Mouse (Mus musculus) retina, adult 2 months (tissue): Measurements from ENCODE around the gene Pank1.
A peak's percentile ranks its signal among the peaks of the same experiment; 100 is the strongest.

Source experiments
- DNase-seq: peaks from one replicate; pipeline ENCODE4 v3.0.0-alpha.2; 2012; ENCODE audit warnings: low read depth, low spot score

The Pank1 gene

DNA sequence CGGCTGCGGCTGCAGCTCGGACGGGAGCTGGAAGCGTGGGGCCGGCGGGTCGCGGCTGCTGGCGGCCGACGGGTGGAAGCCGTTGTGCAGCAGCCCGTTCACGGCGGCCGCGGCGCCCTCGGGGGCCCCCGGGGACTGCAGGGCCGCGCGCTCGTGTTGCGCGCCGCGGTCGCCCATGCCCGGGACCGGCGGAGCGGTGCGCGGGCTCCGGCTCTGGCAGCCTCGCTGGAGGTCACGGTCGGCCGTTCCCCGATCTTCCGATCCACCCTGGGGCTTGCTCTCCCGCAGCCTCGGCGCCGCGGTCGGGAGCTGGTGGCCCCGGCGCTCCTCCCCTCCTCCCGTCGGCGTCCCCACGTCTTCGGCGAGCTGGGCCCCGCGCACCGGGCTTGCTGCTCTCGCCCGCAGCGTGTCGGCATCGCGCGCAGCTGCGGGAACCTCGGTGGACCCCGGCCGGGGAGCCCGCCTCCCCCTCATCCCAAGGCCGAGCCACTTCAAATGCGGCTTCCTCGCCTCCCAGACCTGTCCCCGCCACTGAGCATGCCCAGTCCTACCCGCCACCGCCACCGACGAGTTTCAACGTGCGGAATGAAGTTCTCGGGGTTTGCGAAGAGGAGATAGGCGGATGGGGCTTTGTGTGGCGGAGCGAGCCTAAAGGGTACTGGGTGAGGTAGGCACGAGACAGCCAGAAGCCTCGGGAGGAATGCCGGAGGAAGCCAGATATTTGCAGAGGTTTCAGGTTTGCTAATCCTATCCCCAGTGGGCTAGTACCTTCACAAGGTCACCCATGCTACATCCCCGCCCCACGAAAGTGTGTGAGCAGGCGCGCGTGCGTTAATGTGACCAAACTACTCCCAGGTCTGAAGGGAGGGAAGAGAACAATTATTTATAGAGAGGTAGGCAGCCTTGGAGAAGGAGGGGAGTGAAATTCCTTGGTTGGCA, at the start of gene Pank1:
Pank1 (minus strand) TSS at position 853 of the 939 bp plus-strand sequence.
- no peak for DNase-seq

DNA sequence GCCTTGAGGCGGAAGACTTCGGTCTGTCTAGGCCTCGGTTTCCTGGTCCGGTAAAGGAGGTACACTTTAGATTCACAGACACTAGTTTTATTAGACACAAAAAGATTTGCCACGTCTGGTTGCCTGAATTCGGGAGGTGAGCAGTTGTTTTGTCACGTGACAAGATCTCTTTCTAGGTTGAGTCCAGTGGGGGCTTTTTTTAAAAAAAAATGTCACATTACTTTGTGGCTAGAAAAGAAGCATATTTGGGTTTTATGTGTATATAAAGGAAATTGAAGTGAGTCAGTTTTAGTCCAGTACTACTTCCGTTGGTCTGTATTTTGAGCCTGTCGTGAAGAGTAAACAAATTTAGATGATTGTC, 43.3 kb upstream of the Pank1 start:
- DNase-seq: peak; percentile 2

DNA sequence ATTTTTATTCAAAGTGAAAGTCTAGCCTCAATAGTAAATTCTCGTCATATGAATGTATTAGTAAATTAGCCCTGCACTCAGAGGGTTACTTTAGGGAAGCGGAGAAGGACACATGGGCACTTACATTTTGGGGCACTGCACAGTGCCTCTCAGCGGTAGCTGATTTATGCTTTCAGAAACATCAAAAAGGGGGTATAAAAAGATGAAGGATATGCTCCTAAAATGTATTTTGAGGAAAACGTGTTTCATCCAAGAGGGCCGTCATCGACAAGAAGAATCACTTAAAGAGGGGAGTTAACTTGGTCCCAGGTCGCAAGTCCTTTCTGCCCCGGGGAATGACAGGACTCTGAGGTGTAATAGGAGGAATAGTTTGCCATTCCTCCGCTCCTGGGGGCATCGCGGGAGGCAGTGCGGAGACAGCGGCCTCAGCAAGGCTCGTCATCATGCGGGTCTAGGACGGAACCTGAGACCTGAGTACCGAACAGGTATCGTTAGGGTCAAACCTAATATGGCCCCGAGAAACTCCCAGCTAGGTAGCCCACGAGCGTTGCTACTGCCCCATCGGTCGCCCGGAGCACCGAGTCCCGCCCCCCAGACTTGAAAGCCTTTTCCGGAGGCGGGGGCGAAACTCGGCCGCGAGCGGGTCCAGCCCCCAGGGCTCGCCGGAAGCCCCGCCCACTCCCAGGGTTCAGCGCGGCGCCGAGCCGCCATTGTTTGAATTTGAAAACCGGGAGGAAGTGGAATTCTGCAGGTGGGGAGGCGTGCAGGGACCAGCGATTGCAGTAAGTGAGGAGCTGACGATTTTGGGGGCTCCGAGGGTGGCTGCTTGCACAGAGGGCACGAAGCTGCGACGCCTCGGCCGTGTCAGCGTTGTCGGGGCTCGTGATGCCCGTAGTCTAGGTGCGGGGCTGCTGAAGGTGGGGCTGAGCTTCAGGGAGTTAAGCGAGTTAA, 42.7 kb upstream of the Pank1 start, which contains the start of gene Kif20b:
Kif20b (plus strand) TSS at position 710 of the 951 bp plus-strand sequence.
- DNase-seq: peak; percentile 63

DNA sequence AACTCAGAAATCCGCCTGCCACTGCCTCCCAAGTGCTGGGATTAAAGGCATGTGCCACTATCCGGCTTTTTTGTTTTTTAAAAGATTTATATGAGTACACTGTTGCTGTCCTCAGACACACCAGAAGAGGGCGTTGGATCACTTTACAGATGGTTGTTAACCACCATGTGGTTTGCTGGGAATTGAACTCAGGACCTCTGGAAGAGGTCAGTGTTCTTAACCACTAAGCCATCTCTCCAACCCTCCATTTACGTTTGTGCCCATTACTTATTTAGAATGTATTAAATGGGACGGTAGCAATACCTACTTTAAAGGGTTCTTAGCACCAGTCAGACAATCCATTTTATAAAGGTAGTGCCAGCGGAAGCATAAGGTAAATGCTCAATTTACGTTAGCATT, 42.0 kb upstream of the Pank1 start:
- peak; percentile 2 for DNase-seq

DNA sequence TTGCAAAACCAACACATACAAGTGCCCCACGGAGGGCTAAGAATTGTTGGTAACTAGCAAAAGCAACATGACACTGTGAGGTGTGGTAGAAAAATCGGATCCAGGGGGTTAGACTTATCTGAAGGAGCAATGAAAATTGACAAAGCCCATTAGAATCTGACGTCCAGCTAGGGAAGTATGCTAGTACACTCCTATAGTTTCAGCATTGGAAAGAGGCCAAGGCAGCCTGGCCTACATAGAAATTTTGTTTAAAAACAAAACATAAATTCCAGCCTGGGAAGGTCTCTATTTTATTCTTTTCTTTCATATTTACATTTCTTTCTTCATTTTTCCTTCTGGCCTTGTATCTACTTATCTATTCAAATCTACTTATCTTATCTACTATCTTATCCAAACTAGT, 41.3 kb upstream of the Pank1 start:
- no peak for DNase-seq

DNA sequence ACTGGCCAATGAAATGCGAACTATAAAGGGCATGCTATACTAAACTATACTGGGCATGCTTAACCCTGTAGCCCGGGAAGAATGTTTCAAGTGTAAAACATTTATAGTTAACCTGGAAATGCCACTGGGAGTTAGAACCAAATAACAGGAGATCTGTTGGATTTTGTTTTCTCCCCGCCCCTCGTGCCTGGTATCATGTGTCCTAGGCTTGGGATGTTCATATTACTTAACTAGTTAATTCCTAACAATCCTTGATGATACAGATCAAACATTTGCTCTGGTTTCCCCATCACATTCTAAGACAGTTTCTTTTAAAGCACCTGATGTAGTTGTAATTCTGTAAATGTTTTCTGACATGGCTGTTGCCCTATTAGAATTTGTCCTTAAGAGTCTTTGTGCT, 40.8 kb upstream of the Pank1 start:
- DNase-seq: no peak

DNA sequence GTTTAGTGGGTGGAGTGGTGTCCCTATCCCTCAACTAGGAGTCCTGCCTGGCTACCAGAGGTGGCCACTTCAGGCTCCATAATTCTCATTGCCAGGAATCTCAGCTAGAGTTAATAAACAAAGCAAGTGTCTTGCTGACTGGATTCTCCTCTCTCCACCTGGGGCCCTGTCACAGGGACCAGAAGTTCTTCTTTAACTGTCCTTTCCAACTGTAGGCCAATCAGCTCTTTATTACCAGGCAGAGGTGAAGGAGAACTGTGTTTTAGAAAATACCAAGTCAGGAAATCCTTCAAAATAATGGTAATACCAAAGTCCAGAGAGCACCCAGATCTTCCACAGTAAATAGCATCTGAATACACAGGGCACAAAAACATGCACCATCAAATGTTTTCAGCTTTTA, 33.1 kb upstream of the Pank1 start:
- DNase-seq: no peak

DNA sequence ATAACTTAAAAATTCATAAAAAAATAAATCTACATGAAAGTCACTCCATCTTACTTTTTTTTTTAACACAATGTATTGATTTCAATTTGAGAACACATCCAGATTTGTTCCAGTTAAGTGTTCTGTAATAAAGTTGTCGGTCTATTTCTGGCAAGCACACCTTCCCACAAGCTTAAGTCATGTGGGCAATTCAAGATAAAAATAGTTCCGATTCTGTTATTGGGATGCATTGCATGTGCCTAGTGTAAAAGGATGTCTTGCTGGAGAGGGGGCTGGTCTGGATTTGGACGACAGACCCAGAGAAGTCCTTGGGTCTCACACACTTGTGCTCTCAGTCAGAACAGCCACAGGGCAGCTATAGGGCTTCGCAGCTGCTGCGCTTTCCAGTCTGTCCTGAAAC, 27.5 kb upstream of the Pank1 start:
- DNase-seq: no peak

DNA sequence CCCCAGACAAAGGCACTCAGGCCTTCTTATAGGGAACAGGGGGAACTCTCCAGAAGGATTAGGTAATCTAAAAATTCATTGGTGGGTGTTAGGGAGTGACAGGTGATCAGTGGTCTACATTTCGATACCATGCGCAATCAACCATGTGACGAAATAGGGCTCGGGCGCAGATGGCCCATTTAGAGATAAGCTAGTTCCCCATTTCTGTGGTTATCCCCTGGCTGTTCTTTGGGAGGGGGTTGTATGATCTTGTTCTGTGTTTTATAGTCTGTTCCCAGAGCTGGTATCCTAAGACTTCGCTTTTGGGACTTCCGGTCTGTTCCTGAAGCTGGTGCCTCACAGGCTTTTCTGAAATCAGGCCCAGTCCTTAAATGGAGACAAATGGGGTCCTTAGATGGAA, 26.2 kb upstream of the Pank1 start:
- no peak for DNase-seq

DNA sequence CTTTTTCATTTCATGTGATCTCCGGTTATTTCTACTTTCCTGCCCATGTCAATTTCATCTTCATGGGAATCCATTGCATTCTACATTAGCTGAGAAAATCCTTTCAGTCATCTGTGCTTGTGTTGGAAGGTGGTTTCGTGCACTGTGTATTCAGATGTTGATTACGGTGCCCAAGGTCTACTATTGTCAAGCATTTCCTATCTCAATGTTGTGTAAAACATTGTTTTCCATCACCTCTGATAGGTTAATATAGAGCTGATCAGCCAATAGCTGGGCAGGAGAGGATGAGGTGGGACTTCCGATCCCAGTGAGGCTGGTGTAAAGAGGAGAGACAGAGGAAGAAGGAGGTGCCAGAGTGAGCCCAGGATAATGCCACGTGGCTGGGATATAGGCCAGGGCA, 24.8 kb upstream of the Pank1 start:
- DNase-seq: no peak

DNA sequence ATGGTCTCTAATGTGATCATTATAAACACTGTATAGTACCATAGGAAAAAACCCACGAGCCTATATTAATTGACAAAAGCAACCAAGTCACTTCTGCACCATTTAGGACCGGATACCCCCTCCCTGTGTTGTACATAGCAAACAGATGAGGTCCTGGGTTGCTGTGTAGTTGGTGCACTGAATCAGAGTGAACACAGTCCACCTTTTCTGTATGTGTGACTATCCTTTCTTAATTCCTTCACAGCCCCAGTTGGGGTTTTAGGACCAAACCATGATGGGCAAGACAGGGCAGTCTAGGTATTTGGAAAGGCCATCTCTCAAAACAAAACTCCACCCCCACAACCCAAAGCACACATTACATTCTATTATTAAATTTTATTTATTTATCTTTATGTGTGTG, 22.5 kb upstream of the Pank1 start:
- DNase-seq: no peak

DNA sequence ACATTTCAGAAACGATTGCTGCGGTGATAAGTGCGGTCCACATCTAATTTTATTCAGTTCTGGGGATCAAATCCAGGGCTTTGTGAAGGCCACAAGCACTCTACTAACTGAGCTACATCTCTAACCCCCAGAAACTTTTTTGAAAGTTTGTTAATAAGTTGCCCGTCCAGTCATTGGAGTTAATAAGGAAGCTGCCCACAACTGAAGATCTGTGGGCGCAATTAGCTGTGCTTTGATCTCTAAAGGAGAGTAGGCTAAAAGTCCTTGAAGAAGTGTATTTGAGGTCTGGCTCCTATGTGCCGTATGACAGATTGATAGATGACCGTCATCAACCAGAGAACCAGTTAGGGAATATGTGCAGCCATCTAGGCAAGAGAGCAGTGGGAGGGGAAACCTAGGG, 22.0 kb upstream of the Pank1 start:
- no peak for DNase-seq

DNA sequence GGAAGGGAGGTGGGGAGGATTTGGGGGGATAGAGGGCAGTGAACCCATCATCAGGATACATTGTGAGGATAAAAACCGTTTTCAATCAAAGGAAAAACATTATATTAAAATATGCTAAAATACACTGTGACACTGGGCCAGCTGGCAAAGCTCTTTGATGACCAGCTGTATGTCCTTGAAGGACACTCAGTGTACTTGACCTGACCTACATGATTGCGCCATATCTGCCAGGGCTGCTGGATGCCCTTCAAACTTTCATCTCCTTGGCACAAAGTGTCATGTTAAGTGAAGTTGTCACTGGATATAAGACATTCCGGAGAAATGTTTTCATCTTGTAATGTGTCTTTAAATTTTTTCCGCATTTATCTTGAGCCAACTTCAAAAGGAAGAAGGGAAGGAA, 19.7 kb upstream of the Pank1 start:
- no peak for DNase-seq

DNA sequence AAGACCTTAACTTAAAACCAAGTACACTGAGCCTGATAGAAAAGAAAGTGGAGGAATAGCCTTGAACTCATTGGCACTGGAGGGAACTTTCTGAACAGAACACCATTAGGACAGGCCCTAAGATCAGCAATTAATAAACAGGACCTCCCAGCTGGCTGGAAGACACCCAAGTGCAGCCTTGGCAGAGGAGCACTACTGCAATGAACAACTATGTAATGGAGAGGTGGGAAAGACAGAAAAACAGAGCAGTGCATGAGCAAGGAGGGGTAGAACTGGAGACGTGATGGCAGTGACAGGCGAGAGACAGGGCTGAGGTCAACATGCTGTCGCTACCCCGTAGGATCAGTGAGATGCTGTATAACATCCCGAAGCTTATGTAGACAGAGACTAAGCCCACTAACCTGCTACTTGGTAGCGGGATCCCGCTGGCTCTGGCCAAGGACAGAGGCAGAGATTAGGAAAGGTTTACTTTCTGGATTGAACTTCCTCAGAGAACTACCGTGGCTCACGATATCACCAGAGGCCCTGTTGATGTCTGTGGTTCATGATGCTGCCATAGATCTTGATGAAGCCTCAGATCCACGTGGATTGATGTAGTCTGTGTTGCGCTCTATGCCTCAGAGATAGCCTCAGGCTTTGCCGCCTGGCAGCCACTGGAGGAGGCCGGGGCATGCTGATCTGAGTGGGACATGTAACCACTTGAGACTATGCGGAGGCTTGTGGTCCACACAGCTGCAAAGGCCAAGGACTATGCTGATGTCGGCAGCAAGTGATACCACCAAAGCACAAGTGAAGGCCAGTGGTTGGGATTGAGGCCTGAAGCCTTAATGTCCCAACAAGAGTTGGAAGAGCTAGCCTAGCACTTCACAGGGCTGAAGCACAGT, 18.1 kb upstream of the Pank1 start:
- DNase-seq: no peak

DNA sequence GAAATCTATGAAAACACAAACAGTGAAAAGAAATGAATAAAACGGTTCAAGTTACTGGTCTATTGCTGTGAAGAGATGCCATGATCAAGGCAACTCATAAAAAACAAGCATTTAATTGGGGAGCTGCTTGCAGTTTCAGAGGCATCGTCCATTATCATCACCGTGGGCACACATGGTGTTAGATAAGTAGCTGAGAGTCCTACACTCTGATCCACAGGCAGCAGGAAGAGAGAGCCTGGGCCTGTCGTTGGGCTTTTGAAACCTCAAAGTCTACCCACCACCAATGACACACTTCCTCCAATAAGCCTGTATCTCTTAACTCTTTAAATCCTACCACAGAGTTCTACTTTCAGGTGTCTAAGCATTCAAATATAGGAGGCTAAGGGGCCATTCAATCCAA, 15.8 kb upstream of the Pank1 start:
- DNase-seq: no peak

DNA sequence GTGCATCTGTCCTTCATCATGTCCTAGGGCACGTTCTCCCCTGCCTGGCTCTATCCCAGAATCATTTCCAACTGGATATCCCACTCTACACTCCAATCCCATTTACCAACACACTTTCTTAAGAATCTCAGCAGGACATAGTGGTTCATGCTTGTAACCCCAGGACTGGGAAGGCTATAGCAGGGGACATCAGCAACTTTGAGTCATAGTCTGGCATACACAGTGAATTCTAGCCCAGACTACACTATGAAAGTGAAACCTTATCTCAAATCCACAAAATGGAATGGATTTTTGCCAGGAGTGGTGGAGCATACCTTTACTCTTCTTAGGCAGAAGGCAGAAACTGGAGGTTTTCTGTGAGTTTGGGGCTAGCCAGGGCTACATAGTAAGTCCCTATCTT, 12.3 kb upstream of the Pank1 start:
- DNase-seq: no peak

DNA sequence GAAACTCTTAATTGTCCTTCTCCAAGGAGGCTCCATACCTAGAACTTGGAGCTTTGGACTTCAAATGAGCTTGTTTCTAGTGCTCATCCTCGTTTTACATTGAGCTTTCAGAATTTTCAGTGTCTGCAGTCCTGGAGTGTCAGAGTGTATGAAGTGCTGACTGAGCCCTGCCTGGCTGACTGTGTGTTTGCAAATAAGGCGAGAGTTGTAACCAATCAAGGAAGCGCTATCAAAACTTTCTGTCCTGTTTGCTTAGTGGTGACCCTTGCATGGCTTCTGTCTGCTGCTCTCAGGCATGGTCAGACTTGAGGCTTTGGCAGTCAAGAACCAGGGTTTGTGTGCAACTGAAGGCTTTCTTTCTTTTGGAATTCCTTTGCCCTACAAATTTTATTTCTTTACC, 11.7 kb upstream of the Pank1 start:
- DNase-seq: no peak

DNA sequence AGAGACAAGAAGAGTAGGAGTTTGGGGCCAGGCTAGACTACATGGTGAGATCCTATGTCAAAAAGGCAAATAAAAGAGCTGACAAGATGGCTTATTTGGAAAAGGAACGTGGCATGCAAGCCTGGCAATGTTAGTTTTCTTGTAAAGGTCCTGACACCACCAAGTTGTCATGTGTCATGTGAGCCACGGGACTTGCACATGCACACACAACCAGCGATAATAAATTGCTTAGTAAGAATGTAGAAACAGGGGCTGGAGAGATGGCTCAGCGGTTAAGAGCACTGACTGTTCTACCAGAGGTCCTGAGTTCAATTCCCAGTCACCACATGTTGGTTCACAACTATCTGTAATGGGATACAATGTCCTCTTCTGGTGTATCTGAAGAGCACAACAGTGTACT, 7.1 kb upstream of the Pank1 start:
- no peak for DNase-seq

DNA sequence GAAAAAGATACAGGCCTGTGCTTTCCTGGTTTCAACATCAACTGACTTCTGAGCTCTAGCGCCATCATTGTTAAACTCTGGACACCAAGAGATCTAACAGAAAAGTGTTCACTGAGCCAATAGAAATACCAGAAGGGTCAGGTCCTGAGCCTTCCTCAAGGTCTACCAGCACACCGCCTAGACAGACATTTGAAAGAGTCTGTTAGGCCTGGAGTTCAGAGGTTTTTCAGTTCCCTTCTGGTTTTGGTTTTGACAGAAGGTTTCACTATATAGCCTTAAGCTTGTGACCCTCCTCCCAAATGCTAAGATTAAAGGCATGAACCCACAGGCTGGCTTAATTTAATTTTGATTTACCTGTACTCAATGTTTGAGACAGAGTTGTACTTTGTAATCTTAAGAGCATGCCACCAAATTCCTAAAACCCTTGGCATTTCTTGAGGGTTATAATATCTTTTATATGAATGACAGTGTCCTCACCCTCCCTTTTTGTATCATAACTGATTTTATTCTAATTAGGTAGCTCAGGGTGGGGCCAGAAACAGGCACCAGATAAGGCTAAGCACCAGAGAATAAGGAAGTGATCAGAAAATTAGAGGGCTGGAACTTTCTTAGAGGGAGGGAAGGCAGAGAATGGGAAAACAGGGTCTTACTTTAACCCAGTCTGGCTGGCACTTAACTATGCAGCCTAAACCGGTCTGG, 4.4 kb upstream of the Pank1 start:
- DNase-seq: no peak

DNA sequence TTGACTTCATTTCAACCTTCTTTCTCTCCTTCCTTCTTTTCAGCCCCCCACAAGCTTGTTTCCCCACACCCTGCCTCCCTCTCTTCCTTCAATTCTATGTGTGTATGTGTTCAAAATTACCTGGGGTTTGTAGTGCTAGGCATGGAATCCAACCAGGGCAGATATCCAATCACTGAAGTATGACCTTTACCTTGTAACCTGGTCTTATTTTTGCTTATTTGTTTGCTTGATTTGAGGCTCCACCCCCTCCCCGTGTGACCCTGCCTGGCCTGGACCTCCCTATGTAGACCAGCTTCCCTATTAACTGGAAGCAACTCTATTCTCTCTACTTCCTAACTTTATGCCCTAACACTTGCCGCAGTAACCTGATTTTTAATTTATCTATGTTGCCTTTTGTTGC, 3.2 kb upstream of the Pank1 start:
- no peak for DNase-seq

DNA sequence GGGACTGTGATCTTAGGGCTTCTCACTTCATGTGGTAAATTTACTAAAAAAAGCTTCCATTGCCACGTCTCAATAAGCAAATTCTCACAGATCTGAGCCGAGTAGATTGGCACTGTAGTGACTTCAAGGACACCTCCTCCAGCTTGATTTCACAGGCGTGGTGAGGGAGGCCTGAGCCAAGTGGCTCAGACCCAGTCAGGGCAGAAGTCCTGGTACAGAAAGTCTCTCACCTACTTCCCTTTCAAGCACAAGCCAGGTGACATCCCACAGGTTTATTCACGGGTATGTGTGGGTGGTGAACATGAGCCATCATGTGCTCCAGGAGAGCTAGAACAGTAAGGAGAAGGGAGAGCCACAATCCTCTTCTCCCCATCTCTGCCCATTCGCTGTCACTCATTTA, 1.9 kb upstream of the Pank1 start:
- DNase-seq: no peak
